Mouse (Mus musculus): ENCODE data around the gene Ppp3ca. TPM values are rescaled to one million over a fixed set of nuclear protein-coding genes. Genes with fewer than 3 reads are reported as not detected.
A peak's percentile ranks its signal among the peaks of the same experiment; 100 is the strongest.

The Ppp3ca gene
- polyA plus RNA-seq, 1 experiment from 2014 or later, result 84.3 TPM

GRCm38 (mm10) chr3:136893596-136894402 is 223.9 kb downstream of the Ppp3ca start:
- no peak overlapping the region for H3K4me3 ChIP-seq (replicated peaks)
- peak overlapping the region; percentile 57 for H3K27ac ChIP-seq
- H3K9ac ChIP-seq, result no peak overlapping the region
- H3K4me2 ChIP-seq, result peak overlapping the region; percentile 22; the same call in 1 of the 2 replicates
- 24% methylated on average over 18 of the region's 18 CpGs for WGBS
- ATAC-seq (ENCODE audit: low FRiP score), result peak; percentile 59; the same call in 1 of the 2 replicates
- no peaks in the 10 kb centered on the region for H3K27me3 ChIP-seq
- H3K4me1 ChIP-seq, result peaks cover 15% of the 10 kb centered on the region
- H3K36me3 ChIP-seq (replicated peaks), result 0 out of 2 replicates have a peak, but pooled peaks cover 5% of the 10 kb centered on the region
- H3K9me3 ChIP-seq, result no peaks in the 10 kb centered on the region

GRCm38 (mm10) chr3:136895498-136895897 is 225.6 kb downstream of the Ppp3ca start:
- H3K4me3 ChIP-seq (replicated peaks), result no peak overlapping the region
- no peaks in the 10 kb centered on the region for H3K27me3 ChIP-seq
- H3K36me3 ChIP-seq (replicated peaks), result 0 out of 2 replicates have a peak, but pooled peaks cover 5% of the 10 kb centered on the region
- H3K9me3 ChIP-seq, result no peaks in the 10 kb centered on the region
- peaks cover 15% of the 10 kb centered on the region for H3K4me1 ChIP-seq
- H3K27ac ChIP-seq, result no peak overlapping the region
- H3K4me2 ChIP-seq, result no peak overlapping the region
- no peak overlapping the region for H3K9ac ChIP-seq
- ATAC-seq (ENCODE audit: low FRiP score), result no peak

DNA sequence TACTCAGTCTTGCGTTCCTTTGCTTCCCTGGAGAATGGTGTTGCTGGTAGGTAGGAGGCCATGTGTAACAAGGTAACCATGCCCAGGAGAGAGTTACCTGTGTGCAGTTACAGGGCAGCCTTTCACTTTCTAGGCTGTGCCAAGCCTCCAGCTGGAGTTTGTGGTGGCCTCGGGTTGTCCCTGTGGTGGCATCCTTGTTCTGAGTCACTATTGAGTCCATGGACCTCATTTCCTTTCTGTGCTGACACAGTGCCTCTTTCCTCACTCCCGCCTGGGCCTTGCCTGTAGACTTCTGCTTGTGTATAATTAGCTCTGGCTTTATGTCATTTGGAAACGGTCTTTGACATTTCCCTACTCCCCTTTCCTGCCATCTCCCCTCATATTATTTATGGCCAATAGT is 226.4 kb downstream of the Ppp3ca start:
- H3K27ac ChIP-seq, result no peak overlapping the region
- H3K27me3 ChIP-seq, result no peaks in the 10 kb centered on the region
- no peak for ATAC-seq (ENCODE audit: low FRiP score)
- 96% methylated on average over 4 of the region's 4 CpGs for WGBS
- no peak overlapping the region for H3K9ac ChIP-seq
- H3K9me3 ChIP-seq, result no peaks in the 10 kb centered on the region
- H3K4me1 ChIP-seq, result peaks cover 15% of the 10 kb centered on the region
- H3K36me3 ChIP-seq (replicated peaks), result 0 out of 2 replicates have a peak, but pooled peaks cover 5% of the 10 kb centered on the region
- no peak overlapping the region for H3K4me3 ChIP-seq (replicated peaks)
- no peak overlapping the region for H3K4me2 ChIP-seq

- 70% methylated on average over 2 of the region's 2 CpGs for WGBS
These were observed 229.8 kb downstream of the Ppp3ca start for GRCm38 (mm10) chr3:136899744-136900143.

DNA sequence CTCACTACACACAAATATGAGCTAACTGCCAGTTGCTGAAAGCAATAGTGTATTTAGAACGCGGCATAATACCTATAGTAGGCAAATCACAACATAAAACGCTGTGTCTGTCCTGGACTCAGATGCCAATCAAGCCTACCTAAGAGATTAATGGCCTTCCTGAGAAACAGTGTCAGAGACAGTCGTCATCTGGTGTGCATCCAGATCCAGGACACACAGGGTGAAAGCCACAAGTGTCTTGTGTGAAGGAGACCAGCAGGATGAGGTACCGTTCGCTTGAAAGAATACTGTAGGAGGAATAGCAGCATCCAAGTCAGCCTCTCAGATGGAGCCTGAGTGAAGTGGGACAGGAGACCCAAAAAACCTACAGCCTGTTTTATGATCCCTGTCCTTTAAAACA is 231.1 kb downstream of the Ppp3ca start:
- H3K4me2 ChIP-seq, result no peak overlapping the region
- no peaks in the 10 kb centered on the region for H3K9me3 ChIP-seq
- H3K9ac ChIP-seq, result no peak overlapping the region
- peaks cover 13% of the 10 kb centered on the region; the same call in 1 of the 2 replicates for H3K36me3 ChIP-seq (replicated peaks)
- 89% methylated on average over 6 of the region's 6 CpGs for WGBS
- no peak overlapping the region for H3K27ac ChIP-seq
- H3K4me1 ChIP-seq, result no peaks in the 10 kb centered on the region
- no peaks in the 10 kb centered on the region for H3K27me3 ChIP-seq
- no peak overlapping the region for H3K4me3 ChIP-seq (replicated peaks)
- no peak for ATAC-seq (ENCODE audit: low FRiP score)

More at GRCm38 (mm10) chr3:136899744-136900143, 229.8 kb downstream of the Ppp3ca start:
- H3K9ac ChIP-seq, result no peak overlapping the region
- H3K9me3 ChIP-seq, result no peaks in the 10 kb centered on the region
- no peak for ATAC-seq (ENCODE audit: low FRiP score)
- H3K27me3 ChIP-seq, result no peaks in the 10 kb centered on the region
- H3K27ac ChIP-seq, result no peak overlapping the region
- H3K36me3 ChIP-seq (replicated peaks), result peaks cover 17% of the 10 kb centered on the region; the same call in 1 of the 2 replicates
- no peak overlapping the region for H3K4me3 ChIP-seq (replicated peaks)
- no peaks in the 10 kb centered on the region for H3K4me1 ChIP-seq
- H3K4me2 ChIP-seq, result no peak overlapping the region

- H3K27me3 ChIP-seq, result no peaks in the 10 kb centered on the region
- no peak for ATAC-seq (ENCODE audit: low FRiP score)
- H3K9ac ChIP-seq, result no peak overlapping the region
- peaks cover 13% of the 10 kb centered on the region; the same call in 1 of the 2 replicates for H3K36me3 ChIP-seq (replicated peaks)
- H3K27ac ChIP-seq, result no peak overlapping the region
- no peaks in the 10 kb centered on the region for H3K9me3 ChIP-seq
- 97% methylated on average over 18 of the region's 18 CpGs for WGBS
- H3K4me2 ChIP-seq, result no peak overlapping the region
- no peak overlapping the region for H3K4me3 ChIP-seq (replicated peaks)
- H3K4me1 ChIP-seq, result no peaks in the 10 kb centered on the region
These were observed 232.9 kb downstream of the Ppp3ca start for GRCm38 (mm10) chr3:136902776-136903175.

- 76% methylated on average over 1 of the region's 1 CpGs for WGBS
- H3K9me3 ChIP-seq, result no peaks in the 10 kb centered on the region
- H3K4me3 ChIP-seq (replicated peaks), result no peak overlapping the region
- ATAC-seq (ENCODE audit: low FRiP score), result no peak
- H3K4me1 ChIP-seq, result peaks cover 4% of the 10 kb centered on the region; the same call in 1 of the 2 replicates
- H3K27ac ChIP-seq, result no peak overlapping the region
- no peak overlapping the region for H3K4me2 ChIP-seq
- peaks cover 13% of the 10 kb centered on the region; the same call in 1 of the 2 replicates for H3K36me3 ChIP-seq (replicated peaks)
- H3K27me3 ChIP-seq, result no peaks in the 10 kb centered on the region
- no peak overlapping the region for H3K9ac ChIP-seq
These were observed 235.7 kb downstream of the Ppp3ca start for GRCm38 (mm10) chr3:136905577-136905976.

DNA sequence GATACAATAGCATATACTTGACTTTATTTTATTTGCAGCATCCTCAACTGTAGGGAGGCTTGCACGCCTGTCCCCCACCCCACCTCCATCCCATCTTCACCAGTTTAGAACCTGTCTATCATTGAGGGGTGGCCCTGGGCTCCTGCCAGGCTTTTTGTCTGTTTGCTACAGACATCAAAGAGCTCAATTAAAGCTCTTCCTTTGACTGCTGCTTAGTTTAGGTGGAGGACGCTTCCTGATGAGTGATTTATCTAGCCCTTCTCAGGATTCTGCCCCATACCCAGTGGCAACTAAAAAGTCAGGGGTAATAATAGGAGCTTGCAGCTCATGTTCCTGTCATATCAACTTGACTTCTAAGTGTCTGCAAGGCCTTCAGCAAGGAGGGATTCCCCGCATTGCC is 239.6 kb downstream of the Ppp3ca start:
- H3K27ac ChIP-seq, result no peak overlapping the region
- no peaks in the 10 kb centered on the region for H3K9me3 ChIP-seq
- H3K4me1 ChIP-seq, result peaks cover 10% of the 10 kb centered on the region; the same call in 1 of the 2 replicates
- H3K4me3 ChIP-seq (replicated peaks), result no peak overlapping the region
- H3K27me3 ChIP-seq, result no peaks in the 10 kb centered on the region
- ATAC-seq (ENCODE audit: low FRiP score), result peak; percentile 14; the same call in 1 of the 2 replicates
- H3K4me2 ChIP-seq, result no peak overlapping the region
- H3K9ac ChIP-seq, result no peak overlapping the region
- 0 out of 2 replicates have a peak, but pooled peaks cover 3% of the 10 kb centered on the region for H3K36me3 ChIP-seq (replicated peaks)
- WGBS, result 59% methylated on average over 3 of the region's 3 CpGs

- Histone ChIP-seq H3K27ac (no peak overlapping the region), H3K27me3 (no peaks in the 10 kb centered on the region), H3K4me2 (no peak overlapping the region), H3K4me1 (peaks cover 10% of the 10 kb centered on the region; the same call in 1 of the 2 replicates), H3K4me3 (replicated peaks) (no peak overlapping the region), H3K9ac (no peak overlapping the region), H3K36me3 (replicated peaks) (no peaks in the 10 kb centered on the region), H3K9me3 (no peaks in the 10 kb centered on the region)
- WGBS, result 76% methylated on average over 8 of the region's 8 CpGs
- no peak for ATAC-seq (ENCODE audit: low FRiP score)
These were observed 241.4 kb downstream of the Ppp3ca start for GRCm38 (mm10) chr3:136911276-136911675.

DNA sequence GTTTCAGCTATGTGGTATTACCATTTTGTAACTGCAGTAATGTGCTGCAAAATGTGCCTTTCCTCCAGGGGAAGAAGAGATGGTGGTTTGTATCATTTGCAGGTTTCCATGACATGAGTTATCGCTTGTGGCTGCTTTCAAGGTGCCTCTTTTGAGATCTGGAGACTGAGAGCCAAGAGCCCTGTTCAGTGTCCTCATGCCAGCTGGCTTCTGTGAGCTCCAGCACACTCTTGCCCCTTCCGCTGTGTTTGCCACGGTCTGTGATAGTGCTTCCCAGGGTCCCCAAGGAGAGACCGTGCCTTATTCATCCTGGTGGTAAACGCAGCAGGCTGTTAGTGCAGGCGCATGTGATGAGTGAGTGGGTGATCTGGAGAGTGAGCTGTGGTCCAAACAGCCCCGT is 247.2 kb downstream of the Ppp3ca start:
- Histone ChIP-seq H3K36me3 (replicated peaks) (peaks cover 13% of the 10 kb centered on the region), H3K9me3 (no peaks in the 10 kb centered on the region), H3K27me3 (no peaks in the 10 kb centered on the region), H3K4me3 (replicated peaks) (no peak overlapping the region), H3K4me2 (no peak overlapping the region), H3K9ac (no peak overlapping the region), H3K27ac (no peak overlapping the region), H3K4me1 (peaks cover 6% of the 10 kb centered on the region; the same call in 1 of the 2 replicates)
- WGBS, result 92% methylated on average over 7 of the region's 7 CpGs
- ATAC-seq (ENCODE audit: low FRiP score), result no peak

DNA sequence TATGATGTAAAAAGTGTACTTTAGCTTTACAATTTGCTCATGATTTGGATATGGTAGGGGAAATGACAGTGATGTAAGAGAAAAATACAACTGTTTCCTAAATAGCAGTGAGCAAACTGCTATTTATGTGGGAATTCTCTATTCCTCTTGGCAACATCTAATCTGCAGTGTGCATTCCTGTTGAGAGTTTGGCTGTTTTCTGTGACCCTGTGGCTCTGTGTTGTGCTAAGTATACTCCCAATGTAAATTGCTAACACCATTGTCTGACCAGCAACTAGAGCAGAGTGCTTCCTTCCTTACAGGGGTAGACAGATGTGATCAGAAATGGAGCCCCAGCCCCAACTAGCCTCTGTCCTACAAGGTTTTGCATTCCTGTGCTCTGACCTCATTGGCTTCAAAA is 263.1 kb downstream of the Ppp3ca start:
- Histone ChIP-seq H3K4me2 (no peak overlapping the region), H3K36me3 (replicated peaks) (peaks cover 9% of the 10 kb centered on the region), H3K27me3 (no peaks in the 10 kb centered on the region), H3K9ac (no peak overlapping the region), H3K27ac (no peak overlapping the region), H3K4me3 (replicated peaks) (no peak overlapping the region), H3K4me1 (no peaks in the 10 kb centered on the region), H3K9me3 (no peaks in the 10 kb centered on the region)
- no peak for ATAC-seq (ENCODE audit: low FRiP score)

- no peaks in the 10 kb centered on the region for H3K9me3 ChIP-seq
- H3K27ac ChIP-seq, result no peak overlapping the region
- H3K4me3 ChIP-seq (replicated peaks), result no peak overlapping the region
- no peak for ATAC-seq (ENCODE audit: low FRiP score)
- H3K4me2 ChIP-seq, result no peak overlapping the region
- H3K36me3 ChIP-seq (replicated peaks), result no peaks in the 10 kb centered on the region
- no peaks in the 10 kb centered on the region for H3K4me1 ChIP-seq
- H3K27me3 ChIP-seq, result no peaks in the 10 kb centered on the region
- H3K9ac ChIP-seq, result no peak overlapping the region
- 85% methylated on average over 7 of the region's 7 CpGs for WGBS
These were observed 271.0 kb downstream of the Ppp3ca start for GRCm38 (mm10) chr3:136940733-136941601.

Measured in forebrain, embryonic 12.5 days (tissue).